Mouse (Mus musculus): ENCODE measurements around the gene Plek2.

The Plek2 gene

DNA sequence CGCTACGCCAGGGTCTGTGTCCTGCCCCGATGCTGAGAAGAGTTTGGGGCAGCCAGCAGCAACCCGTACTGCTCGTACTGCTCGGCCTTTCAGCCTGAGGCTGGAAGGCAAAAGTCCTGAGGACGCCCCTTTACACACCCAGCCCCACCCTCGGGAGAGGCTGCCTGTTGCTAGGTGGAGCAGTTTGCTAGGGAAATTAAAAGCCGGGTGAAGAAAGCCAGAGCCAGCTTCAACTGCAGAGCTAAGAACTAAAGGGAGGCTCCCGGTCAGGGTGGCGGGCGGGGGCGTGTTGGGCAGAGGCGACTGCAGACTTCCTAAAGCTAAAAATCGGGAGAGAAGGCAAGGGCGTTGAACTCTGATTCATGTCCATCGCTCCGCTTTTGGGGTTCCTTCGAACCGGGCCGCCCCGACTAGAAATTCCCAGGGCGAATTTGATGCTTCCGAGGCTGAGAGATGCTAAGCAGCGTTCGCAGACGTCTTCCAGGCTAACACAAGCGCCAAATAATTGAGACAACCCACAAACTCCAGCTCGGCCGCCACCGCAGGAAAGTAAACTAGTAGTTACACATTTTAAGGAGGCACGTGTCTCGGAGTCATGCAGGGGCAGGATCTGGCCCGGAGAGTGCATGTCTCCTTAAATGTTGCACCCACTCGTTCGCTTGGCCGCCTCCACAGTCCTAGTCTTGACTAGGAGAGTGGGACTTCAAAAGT lies 5.1 kb upstream of the Plek2 start:
- DNase-seq (ENCODE audit: low read depth, low spot score), result peak; percentile 19

DNA sequence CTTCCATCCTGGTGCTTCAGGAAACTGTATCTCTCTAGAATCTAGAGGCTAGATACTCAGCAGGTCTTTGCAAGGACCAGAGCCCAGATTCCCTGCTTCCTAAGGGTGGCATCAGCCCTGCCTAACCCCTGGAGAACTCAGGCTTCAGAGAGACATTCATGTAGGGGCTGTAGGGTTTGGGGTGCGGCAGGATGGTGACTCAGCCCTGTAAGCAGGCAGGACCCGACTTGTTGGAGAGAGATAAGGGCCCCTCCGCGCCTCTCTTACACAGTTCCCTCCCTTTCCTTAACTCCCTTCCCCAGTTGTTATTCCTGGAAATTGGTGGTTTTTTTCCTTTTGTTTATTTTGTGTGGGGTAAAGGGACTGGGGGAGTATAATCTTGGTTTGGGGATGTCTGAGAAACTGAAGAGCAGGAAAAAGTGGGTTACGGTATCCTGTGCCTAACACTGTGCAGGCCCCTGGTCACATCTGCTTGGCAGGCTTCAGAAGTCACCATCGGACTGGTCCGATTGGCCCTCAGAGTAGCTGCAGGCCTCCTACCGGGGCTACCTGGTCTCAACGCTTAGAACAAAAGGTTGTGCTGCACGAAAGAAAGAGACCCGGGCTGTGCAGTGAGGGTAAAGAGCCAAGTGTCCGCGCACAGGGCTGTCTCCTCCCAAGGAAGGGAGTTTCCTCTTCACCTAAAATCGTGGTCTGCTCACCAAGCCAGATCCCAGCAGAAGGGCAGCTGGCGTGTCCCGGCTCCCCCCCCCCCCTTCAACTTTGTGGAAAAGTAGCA lies 4.1 kb upstream of the Plek2 start:
- no peak for DNase-seq (ENCODE audit: low read depth, low spot score)

DNA sequence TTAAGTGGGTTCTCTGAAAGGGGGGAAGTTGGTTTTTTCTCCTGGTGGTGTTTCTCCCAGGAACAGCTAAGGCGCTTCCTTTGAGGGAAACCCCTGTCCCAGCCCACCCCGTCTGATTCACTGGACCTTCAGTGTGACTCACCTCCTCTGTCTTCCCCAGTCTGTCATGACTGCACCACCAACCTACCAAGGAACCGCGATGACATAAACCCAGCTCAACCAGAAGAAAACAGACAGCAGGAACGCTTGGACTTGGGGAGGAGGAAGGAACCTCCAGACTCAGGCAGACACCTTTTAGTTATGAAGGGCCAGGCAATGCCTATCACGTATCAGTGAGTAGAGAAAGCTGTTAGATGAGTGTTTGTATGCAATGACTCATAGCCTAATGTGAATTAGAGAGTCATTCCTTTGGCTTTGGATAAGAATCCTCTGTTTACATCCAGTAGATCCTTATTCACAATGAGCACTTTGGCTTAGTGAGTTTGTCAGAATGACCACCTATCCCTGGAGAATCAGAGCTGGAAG lies 1.4 kb upstream of the Plek2 start:
- DNase-seq (ENCODE audit: low read depth, low spot score), result no peak

DNA sequence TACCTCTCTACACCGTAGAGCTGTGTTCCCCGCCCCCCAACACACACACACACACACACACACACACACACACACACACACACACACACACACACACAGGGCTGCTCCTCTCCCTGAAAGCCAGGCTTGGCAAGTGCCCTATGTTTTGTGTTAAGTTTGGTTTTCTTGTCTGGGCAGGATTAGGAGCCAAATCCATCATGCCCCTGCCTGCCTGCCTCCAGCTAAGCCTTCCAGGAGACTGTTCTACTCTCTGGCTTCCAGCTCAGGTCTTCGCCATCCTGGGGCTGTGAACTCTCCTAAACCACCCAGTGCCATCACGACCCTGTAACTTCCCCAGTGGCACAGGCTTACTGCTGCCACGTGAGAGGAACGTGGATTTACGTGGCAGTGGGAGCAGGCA lies 2.3 kb downstream of the Plek2 start:
- DNase-seq (ENCODE audit: low read depth, low spot score), result no peak

DNA sequence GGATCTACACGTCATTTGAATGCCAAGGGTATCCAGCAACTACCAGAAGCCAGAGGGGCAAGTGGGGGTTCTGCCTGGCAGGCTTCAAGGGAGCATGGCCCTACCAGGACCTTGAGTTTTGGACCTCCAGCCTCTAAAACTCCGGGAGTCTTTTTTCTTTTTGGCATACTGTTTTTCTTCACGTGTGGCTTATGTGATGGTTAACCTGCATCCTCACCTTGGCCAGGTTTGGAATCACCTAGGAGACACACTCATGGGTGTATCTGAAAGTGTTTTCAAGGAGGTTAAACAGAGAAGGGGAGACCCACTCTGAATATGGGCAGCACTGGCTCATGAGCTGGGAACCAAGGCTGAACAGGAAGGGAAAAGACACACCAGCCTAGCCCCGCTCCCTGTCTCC lies 3.5 kb downstream of the Plek2 start:
- DNase-seq (ENCODE audit: low read depth, low spot score), result no peak

DNA sequence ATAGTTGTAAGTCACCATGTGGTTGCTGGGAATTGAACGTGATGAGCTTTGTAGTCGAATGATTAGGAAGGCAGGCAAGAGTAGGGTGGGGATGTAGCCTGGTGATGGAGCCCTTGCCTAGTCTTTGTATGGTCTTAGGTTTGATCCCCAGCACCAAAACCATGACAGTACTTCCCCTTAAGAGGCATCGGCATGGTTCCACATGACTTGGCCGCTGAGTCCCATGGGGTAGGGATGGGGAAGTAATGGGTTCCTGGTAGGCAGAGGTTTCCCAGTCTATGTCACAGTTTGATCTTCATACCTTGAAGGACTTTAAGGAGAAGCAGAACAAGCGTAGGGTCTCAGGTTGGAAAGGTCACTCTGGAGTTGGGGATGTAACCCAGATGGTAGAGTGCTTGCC lies 5.3 kb downstream of the Plek2 start:
- no peak for DNase-seq (ENCODE audit: low read depth, low spot score)

DNA sequence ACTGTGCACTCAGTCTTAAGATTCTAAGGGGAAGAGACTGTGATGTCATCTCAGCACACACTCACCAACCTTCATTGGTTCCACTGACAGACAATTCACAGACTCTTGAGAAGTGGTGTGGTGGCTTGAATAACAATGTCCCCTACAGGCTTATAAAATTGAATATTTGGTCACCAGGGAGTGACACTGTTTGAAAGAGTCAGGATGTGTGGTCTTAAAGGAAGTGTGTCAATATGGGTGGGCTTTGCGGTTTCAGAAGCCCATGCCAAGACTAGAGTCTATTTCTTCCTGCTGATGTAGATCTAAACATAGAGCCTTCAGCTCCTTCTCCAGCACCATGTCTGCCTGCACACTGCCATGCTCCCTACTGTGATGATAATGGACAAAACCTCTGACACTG lies 8.9 kb downstream of the Plek2 start:
- no peak for DNase-seq (ENCODE audit: low read depth, low spot score)

DNA sequence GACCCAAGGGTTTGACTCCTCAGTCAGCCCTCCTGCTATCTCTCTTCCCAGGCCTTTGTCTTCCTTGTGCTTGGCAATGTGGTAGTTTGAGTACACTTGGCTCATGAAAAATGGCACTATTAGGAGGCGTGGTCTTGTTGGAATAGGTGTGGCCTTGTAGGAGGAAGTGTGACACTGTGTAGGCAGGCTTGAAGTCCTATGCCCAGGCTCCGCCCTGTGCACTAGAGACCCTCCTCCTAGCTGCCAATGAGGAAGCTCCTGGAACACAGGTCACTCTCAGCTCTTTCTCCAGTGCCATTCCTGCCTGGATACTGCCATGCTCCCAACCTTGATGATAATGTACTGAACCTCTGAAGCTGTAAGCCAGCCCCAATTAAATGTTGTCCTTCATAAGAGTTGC lies 15.6 kb downstream of the Plek2 start:
- DNase-seq (ENCODE audit: low read depth, low spot score), result no peak

DNA sequence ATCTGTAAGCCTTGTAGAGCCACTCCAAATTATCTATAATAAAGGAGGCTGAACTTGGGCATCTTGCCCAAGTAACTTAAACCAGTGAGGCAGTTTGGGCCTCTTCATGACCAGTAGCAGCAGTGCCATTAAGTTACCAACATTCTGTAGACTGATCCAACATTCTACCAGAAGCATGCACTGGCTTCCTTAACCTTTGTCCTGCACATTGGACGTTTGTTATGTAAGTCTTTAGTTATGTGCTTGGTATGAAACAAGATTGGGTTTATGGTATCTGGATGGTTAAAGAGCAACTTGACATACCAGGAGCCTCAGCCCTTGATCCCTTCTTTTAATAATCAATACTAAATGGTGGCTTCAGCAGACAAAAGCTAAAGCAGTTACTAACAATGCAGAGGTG lies 16.7 kb downstream of the Plek2 start:
- DNase-seq (ENCODE audit: low read depth, low spot score), result no peak

DNA sequence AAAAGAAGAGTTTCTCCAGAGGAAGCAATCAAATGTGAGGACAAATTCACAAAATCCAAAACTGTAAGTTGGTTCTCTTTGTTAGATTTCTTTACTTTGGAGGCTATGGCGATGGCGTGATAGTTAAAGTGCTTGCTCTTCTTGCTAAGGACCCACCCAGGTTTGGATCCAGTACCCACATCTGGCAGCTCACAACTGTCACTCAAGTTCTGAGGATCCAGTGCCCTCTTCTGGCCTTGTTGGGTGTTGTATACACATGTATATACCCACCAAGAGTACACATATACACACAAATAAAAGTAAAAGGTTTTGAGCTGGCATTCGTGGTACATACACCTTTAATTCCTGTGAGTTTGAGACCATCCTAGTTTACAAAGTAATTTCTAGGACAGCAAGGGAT lies 32.2 kb downstream of the Plek2 start:
- DNase-seq (ENCODE audit: low read depth, low spot score), result no peak

DNA sequence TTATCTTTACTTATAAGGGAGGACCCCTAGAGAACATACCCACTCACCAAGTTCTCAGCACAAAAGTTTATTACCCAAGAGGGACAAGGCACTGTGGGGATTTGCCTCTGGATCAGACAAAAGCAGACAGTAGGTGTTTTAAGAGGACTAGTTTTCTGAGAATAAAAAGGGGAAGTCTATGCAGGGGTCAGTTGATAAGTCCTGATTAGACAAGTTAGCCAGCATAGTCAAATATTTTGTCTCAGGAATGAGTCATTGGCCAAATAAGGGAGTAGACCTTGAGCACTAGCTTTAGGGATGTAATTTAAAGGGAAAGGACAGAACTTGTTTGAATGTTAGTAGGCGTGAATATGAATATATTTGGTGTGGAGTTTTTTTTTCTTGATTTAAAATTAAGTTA lies 38.6 kb downstream of the Plek2 start:
- DNase-seq (ENCODE audit: low read depth, low spot score), result no peak

DNA sequence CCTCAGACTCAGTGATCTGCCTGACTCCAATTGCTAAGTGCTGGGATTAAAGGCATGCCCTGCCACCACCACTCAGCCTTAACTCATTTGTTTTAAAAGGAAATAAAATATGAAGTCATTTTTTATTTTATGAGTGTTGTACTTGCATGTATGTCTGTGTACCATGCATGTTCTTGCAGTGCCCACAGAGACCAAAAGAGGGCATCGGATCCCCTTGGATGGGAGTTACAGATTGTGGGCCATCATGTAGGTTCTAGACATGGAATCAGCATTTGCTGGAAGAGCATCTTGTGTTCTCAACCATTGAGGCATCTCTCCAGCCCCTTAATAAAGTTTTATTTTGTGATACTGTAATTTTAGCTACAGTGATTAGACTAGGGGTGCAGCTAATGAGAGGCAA lies 41.3 kb downstream of the Plek2 start:
- DNase-seq (ENCODE audit: low read depth, low spot score), result peak; percentile 20

DNA sequence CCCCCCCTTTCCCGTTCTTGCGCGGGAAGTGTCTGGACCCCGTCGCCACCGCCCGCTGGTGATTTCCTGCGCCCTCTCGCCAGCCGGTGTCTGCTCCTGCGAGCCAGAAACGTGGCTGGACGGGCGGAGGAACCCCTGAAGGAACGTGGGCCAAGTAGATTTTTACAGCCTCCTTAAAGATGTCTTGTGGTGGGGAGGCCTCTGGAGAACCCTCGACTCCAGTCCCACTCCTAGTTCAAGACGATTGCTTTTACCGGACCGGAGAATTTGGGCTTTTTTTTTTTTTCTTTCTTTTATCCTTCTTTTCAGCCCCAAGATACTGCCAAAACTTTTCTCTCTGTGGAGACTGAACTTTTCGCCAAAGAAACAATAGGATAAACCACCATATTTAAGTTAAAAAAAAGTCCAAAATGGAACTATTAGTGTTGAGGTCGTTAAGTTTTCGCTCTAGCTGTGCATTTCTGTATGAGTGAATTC lies 44.5 kb downstream of the Plek2 start:
- no peak for DNase-seq (ENCODE audit: low read depth, low spot score)

DNA sequence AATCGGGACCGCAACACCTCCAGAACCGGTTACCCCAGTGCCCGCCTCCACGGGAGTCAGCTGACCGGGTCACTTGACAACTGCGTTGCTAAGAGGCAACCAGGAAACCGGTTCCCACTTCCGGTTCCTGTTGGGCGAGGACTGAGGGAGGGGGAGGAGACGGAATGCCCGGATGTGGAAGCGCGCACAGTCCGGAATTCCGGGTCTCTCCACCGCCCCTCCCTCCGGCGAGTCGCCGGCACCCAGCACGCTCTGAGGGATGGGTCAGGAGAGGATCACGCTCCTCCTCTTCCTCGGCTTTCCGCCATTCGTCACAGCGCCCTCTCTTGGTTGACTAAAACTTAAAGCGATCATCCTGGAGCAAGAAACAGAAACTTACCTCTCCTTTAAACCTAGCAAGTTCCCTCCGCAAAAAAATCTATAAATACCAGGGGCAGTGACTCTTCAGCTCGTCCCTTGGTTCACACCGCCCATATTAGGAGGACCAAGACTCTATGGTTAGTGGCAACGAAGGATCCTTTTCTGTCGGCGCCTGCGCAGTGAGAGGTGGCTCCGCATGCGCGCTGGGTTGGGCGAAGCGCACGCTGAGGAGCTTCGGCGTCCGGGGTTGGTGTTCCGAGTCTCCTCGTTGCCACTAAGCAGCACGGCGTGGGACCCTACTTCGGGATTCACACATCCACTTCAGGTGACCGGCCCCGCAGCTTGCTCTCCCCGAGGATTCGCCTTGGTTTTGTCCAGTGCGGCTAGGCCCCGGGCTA lies 45.1 kb downstream of the Plek2 start, which contains the start of the genes Atp6v1d and Eif2s1:
Gene Atp6v1d (minus strand): TSS at position 143 of the 758 bp plus-strand sequence.
Gene Eif2s1 (plus strand): TSS at position 324 of the 758 bp plus-strand sequence.
- DNase-seq (ENCODE audit: low read depth, low spot score), result peak; percentile 99

DNA sequence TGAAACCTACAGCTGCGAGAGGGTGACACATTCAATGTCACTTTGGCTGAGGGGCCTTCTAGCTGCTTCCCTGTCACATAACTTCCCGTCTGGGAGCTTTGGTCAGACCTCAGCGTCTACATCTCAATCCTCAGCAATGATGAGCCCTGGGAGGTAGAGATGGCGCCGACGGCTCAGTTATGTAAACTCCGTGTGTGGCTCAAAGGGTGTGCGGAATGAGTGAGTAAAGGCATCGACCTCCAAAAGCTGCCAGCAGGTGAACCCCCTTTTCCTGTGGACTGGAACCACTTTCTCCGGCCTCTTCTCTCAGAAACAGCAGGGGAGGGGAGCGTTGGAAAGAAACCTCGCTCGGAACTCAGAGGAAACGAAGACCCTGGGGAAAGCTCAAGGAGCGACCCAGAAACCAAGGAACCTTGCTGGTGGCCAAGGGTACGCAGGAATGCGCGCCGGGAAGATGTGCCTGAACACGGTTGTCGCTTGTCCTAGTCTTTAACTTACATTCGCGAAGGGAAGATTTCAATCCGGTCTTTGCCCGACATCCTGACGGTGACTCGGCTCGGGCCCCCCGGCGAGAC lies 45.8 kb downstream of the Plek2 start:
- DNase-seq (ENCODE audit: low read depth, low spot score), result peak; percentile 64

DNA sequence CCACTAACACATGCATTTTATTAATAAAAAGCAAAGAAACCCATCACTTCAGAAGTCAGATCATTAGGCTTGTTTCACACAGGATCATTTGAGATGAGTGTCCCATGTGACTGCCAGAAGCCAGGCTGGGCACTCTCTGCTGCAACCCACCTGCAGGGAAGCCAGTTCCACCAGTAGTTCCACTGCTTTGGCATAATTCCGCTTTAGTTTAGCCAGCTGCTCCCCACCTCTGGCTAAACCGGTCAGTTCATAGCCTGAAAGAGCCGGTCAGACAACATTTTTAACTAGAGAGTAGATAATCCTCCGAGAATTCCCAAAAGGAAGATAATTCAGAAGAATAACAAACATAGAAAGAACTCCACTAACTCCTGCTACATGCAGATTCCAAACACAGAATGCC lies 58.5 kb downstream of the Plek2 start:
- DNase-seq (ENCODE audit: low read depth, low spot score), result no peak

DNA sequence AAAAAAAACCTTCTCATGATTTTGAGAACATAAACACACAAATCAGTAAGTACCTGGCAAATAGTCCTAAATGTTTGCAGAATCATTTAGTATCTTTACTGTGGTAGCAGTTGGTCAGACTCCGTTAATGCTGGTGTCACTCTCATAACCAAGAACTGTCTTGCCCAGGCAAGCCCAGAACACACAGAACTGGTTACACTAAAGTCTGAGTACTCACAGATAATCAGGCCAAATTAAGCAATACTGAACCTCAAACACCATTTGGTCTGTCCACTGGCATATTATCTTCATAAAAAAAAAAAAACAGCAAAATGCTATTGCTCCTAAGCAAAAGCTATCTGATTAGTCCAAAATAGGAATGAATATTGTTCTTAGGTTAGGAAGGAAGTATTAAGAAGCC lies 64.3 kb downstream of the Plek2 start:
- DNase-seq (ENCODE audit: low read depth, low spot score), result no peak

DNA sequence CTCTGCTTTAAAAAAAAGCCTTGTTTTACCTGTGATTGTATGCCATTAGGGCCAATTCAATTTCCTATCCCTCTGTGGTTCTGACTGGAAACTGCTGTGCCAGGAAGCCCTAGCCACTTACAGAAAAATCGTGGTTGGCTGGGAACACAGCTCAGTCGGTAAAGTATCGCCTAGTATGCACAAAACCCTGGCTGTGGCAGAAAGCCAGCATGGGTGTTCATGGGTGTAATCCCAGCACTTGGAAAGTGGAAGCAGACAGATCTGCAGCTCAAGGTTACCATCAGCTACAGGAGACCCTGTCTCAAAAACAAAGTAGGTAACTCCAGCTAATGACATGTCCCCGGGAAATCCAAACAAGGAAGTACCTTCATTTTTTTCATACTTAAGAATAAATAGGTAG lies 66.9 kb downstream of the Plek2 start:
- DNase-seq (ENCODE audit: low read depth, low spot score), result no peak

All from CD4-positive helper T cell, adult 2 months (primary cell).